Mouse (Mus musculus) heart, embryonic 12.5 days (tissue): ENCODE data around the gene Sub1. TPM values are rescaled to one million over a fixed set of nuclear protein-coding genes. Genes with fewer than 3 reads are reported as not detected.

ENCODE experiments used
- ATAC-seq: fragments of 200-750 bp; cut with Nextera tagmentation; 2 replicates; pipeline ENCODE4 v1.8.0; 2017; ENCODE audit warnings: moderate TSS enrichment, moderate library complexity; ENCODE audit not compliant: insufficient number of reproducible peaks, low FRiP score
- H3K27ac ChIP-seq: fragments of 300-500 bp; sonication (generic); 2 replicates; pipeline ENCODE4 v1.5.1; 2016; ENCODE audit warnings: mild to moderate bottlenecking, moderate library complexity; ENCODE audit not compliant: poor library complexity, severe bottlenecking
- H3K27me3 ChIP-seq: fragments of 300-500 bp; sonication (generic); replicated peaks from 2 replicates; pipeline ENCODE4 v1.6.1; 2016; ENCODE audit warnings: mild to moderate bottlenecking, moderate library complexity
- H3K36me3 ChIP-seq: fragments of 300-500 bp; sonication (generic); 2 replicates; pipeline ENCODE4 v1.6.1; 2016; ENCODE audit warnings: mild to moderate bottlenecking, moderate library complexity
- H3K4me1 ChIP-seq: fragments of 300-500 bp; sonication (generic); replicated peaks from 2 replicates; pipeline ENCODE4 v1.6.1; 2016; ENCODE audit warnings: mild to moderate bottlenecking
- H3K4me2 ChIP-seq: fragments of 300-500 bp; sonication (generic); 2 replicates; pipeline ENCODE4 v1.6.1; 2016; ENCODE audit warnings: mild to moderate bottlenecking, moderate library complexity
- H3K4me3 ChIP-seq: fragments of 300-500 bp; sonication (generic); 2 replicates; pipeline ENCODE4 v1.5.1; 2016; ENCODE audit warnings: mild to moderate bottlenecking
- H3K9ac ChIP-seq: fragments of 300-500 bp; sonication (generic); 2 replicates; pipeline ENCODE4 v1.6.1; 2016; ENCODE audit warnings: mild to moderate bottlenecking, moderate library complexity
- H3K9me3 ChIP-seq: fragments of 300-500 bp; sonication (generic); replicated peaks from 2 replicates; pipeline ENCODE4 v1.6.1; 2016; ENCODE audit warnings: mild to moderate bottlenecking, moderate library complexity
- WGBS: fragments of 180-500 bp; shearing (Covaris S2); methylation state at CpG from one replicate; pipeline ENCODE4 v1.1.7; 2016; 5-methylcytosine and 5-hydroxymethylcytosine counted together
- polyA plus RNA-seq: library from polyadenylated mRNA; unstranded; fragments of >200 nt; fragmentation: Nextera tagmentation; extraction: Ambion mirVana; gene quantifications from 2 replicates; pipeline ENCODE4 v1.2.1, GENCODE M21; 2016

Gene Sub1
- 596 and 625 TPM in 2 replicates for polyA plus RNA-seq

DNA sequence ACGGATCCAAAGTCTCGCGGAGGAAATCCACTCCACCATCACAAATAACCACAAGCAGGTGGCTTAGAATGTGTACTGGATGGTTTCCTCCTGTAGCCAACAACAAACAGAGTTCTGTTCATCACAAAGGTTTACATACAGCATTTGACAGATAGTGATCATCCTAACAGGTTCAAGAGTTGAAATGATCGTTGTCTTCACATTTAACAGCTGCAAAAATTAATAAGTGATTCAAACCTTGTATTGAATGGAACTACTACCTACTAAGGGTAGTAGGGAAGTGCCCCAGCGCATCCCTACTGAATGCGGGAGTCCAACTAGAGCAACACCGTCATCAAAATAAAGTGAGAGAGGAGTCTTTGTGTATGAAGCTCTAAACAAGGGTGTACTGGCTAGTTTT is at the start of gene Sub1:
TSS of gene Sub1 (minus strand) at position 101 of the 400 bp plus-strand sequence.
- Histone ChIP-seq H3K36me3 (peaks cover 15% of the 10 kb centered on the region), H3K27ac (peak within 1 kb of the TSS; percentile 85; the same call in 1 of the 2 replicates), H3K4me2 (peak within 1 kb of the TSS; percentile 94), H3K4me3 (peak within 1 kb of the TSS; percentile 97), H3K4me1 (peaks cover 13% of the 10 kb centered on the region), H3K27me3 (no peaks in the 10 kb centered on the region), H3K9ac (peak within 1 kb of the TSS; percentile 99), H3K9me3 (no peaks in the 10 kb centered on the region)
- WGBS, result 84% methylated on average over 7 of the region's 7 CpGs
- ATAC-seq, result no peak

DNA sequence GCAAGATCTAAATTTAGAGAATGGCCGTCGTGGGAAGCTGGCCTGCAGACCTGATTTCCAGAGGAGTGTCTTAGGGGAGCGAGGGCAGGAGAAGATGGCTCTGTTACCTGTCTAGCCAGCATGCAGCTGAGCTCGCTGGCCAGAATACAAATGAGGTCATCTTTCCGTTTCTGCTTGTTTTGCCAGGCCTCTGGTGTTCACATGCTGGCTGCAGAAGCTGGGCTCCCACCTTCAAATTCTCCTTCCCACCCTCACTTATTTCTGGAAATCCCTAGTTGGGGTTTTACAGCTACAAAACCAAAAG is 43.6 kb upstream of the Sub1 start:
- no peak overlapping the region for H3K4me2 ChIP-seq
- H3K27ac ChIP-seq, result no peak overlapping the region

DNA sequence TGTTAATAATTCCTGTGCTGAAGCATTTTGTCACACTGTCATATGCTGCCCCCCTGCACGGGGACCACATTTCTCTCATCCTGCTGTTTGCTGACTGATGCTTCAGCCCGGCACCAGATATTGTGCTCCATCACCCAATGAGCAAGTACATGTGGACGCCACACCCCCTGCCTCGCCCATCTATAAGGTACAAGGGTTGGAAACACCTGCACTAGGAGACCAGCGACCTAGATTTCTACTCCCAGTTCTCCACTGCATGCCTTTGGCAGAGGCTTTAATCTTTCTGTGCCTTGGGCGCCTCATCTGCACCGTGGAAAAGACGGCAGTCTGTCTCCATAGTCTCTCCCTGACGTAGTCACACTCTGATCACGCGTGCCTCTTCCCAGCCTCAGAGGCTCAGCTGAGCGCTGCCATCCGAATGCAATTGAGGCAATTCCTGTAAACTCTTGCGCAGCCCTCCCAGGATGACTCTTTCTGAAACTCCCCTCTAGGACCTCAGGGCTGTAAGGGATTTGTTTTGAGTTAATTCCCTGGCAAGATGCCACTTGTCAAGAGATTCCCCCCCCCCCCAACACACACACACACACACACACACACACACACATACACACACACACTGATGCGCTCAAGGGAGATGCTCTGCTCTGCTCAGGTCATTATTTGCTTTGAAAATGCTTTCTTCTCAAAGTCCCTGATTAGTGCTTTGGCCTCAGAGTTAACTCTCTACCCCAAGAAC is 43.1 kb upstream of the Sub1 start:
- Histone ChIP-seq H3K27me3 (no peaks in the 10 kb centered on the region), H3K9me3 (no peaks in the 10 kb centered on the region), H3K27ac (no peak overlapping the region), H3K9ac (no peak overlapping the region), H3K4me3 (no peak overlapping the region), H3K36me3 (no peaks in the 10 kb centered on the region), H3K4me2 (no peak overlapping the region), H3K4me1 (peaks cover 14% of the 10 kb centered on the region)
- 0 out of 2 replicates have a peak, but pooled peaks have one; percentile 40 for ATAC-seq
- 68% methylated on average over 15 of the region's 15 CpGs for WGBS

More for the DNA sequence above, 43.6 kb upstream of the Sub1 start:
- Histone ChIP-seq H3K36me3 (no peaks in the 10 kb centered on the region), H3K4me3 (no peak overlapping the region), H3K27me3 (no peaks in the 10 kb centered on the region), H3K4me1 (peaks cover 14% of the 10 kb centered on the region), H3K9me3 (no peaks in the 10 kb centered on the region), H3K9ac (no peak overlapping the region)
- WGBS, result 27% methylated on average over 5 of the region's 5 CpGs
- ATAC-seq, result no peak

DNA sequence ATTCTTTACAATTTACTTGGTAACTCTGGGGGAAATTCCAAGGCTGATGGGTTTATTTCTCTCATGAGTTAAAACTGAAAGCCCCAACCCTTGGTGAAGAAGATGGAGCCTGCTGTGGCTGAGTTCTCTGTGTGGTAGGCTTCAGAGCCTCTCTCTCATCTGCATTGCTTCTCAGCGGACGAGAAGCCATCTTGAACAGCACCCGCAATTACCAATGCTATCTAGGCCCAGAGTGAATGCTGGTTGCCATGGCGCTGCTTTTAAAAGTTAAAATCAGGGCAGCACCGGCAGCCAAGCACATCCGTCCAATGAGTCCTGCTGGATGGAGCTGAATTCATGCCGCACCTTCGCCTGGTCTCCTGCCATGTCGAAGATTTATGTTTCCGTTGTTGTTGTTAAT is 42.5 kb upstream of the Sub1 start:
- H3K9me3 ChIP-seq, result no peaks in the 10 kb centered on the region
- H3K27me3 ChIP-seq, result no peaks in the 10 kb centered on the region
- no peak overlapping the region for H3K4me2 ChIP-seq
- 84% methylated on average over 10 of the region's 10 CpGs for WGBS
- H3K4me3 ChIP-seq, result no peak overlapping the region
- peaks cover 18% of the 10 kb centered on the region for H3K4me1 ChIP-seq
- H3K9ac ChIP-seq, result no peak overlapping the region
- no peaks in the 10 kb centered on the region for H3K36me3 ChIP-seq
- no peak for ATAC-seq
- no peak overlapping the region for H3K27ac ChIP-seq

DNA sequence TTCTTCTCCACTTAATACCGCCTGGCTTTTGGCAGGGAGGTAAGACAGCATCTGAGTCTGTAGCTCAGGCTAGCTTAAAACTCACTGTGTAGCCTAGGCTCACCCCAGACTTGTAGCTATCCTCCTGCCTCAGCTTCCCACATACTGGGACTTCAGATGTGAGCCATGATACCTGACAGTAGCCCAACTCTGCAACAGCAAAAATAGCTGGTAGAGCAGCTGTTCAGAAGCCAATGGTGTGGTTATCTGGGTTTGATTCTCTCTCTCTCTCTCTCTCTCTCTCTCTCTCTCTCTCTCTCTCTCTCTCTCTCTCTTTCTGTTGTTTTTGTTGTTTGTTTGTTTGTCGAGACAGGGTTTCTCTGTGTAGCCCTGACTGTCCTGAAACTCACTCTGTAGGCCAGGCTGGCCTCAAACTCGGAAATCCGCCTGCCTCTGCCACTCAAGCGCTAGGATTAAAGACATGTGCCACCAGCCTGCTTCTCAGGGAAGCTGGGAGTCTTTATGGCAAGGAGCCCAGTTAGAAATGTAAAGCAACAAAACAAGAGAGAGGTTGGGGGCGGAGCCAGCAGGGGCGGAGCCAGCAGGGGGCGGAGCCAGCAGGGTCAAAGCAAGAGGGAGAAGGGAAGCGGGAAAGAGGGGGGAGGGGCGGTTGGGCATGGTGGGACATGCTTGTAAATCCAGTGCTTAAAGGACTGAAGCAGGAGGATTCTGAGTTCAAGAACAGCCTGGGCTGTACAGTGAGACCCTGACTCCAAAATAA is 41.3 kb upstream of the Sub1 start:
- WGBS, result 63% methylated on average over 10 of the region's 10 CpGs
- H3K9ac ChIP-seq, result no peak overlapping the region
- no peaks in the 10 kb centered on the region for H3K36me3 ChIP-seq
- H3K4me1 ChIP-seq, result peaks cover 19% of the 10 kb centered on the region
- H3K27ac ChIP-seq, result no peak overlapping the region
- no peak overlapping the region for H3K4me2 ChIP-seq
- no peak overlapping the region for H3K4me3 ChIP-seq
- no peaks in the 10 kb centered on the region for H3K27me3 ChIP-seq
- no peaks in the 10 kb centered on the region for H3K9me3 ChIP-seq
- ATAC-seq, result no peak

DNA sequence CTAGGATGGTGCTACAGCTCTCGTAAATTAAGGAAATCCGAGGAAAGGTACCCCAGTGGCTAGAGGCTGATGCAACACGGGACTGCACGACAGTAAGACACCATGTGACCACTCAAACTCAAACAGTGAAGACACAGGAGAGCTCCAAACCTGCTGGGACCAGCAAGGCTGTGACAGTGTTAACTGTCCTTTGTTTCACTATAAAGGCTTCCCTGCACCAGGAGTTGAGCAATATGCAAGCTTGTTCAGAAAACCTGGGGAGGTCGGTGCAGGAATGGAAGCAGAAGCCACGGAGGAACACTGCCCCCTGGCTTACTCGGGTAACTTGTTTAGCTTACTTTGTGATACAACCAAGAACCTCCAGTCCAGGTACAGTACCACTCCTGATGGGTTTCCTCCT is 40.4 kb upstream of the Sub1 start:
- Histone ChIP-seq H3K27ac (no peak overlapping the region), H3K4me3 (no peak overlapping the region), H3K9me3 (no peaks in the 10 kb centered on the region), H3K4me2 (no peak overlapping the region), H3K27me3 (no peaks in the 10 kb centered on the region), H3K9ac (no peak overlapping the region), H3K4me1 (peaks cover 19% of the 10 kb centered on the region), H3K36me3 (no peaks in the 10 kb centered on the region)
- ATAC-seq, result no peak; the same call in 1 of the 2 replicates
- 54% methylated on average over 7 of the region's 7 CpGs for WGBS

DNA sequence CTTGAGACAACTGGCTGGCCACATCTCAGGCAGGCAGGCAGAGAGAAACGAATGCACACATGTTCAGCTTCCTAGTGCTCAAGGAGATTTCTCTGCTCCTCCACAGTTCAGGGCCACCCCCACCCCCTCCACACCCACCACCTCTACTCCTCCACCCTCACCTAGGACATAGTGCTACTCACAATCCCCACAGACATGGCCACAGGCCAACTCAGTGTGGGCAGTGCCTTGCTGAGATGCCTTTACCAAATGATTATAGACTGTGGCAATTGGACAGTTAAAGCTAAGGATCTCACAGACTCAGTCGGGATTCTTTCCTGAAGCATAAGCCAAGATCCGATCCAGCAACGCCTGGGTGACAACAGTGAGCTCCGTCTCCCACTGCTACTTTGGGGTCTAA is 39.9 kb upstream of the Sub1 start:
- no peak overlapping the region for H3K4me3 ChIP-seq
- H3K9ac ChIP-seq, result no peak overlapping the region
- peaks cover 19% of the 10 kb centered on the region for H3K4me1 ChIP-seq
- no peak overlapping the region for H3K27ac ChIP-seq
- H3K4me2 ChIP-seq, result no peak overlapping the region
- no peaks in the 10 kb centered on the region for H3K27me3 ChIP-seq
- no peaks in the 10 kb centered on the region for H3K36me3 ChIP-seq
- no peak for ATAC-seq
- WGBS, result 66% methylated on average over 5 of the region's 5 CpGs
- no peaks in the 10 kb centered on the region for H3K9me3 ChIP-seq

DNA sequence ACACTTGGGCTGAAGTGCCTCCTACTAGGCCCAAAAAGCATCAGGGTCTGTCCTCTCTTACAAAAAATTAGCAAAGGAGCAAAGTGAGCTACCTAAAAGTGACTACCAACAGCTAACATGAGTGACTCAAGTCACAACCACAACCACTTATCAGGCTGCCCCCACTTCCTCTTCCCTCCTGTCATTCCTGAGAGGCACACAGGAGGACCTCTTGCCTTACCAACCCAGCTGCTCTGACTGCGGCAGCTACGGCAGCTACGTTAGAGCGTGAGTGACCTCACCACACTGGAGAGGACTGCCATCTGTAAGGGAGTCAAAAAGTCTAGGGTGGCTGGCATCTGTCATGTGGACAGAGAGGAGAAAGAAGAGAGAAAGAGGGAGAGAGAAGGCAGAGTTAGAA is 37.5 kb upstream of the Sub1 start:
- H3K4me3 ChIP-seq, result no peak overlapping the region
- H3K9me3 ChIP-seq, result no peaks in the 10 kb centered on the region
- H3K4me1 ChIP-seq, result 0 out of 2 replicates have a peak, but pooled peaks cover 6% of the 10 kb centered on the region
- no peak for ATAC-seq
- no peaks in the 10 kb centered on the region for H3K27me3 ChIP-seq
- no peak overlapping the region for H3K9ac ChIP-seq
- H3K4me2 ChIP-seq, result no peak overlapping the region
- WGBS, result 43% methylated on average over 4 of the region's 4 CpGs
- no peak overlapping the region for H3K27ac ChIP-seq
- H3K36me3 ChIP-seq, result no peaks in the 10 kb centered on the region

DNA sequence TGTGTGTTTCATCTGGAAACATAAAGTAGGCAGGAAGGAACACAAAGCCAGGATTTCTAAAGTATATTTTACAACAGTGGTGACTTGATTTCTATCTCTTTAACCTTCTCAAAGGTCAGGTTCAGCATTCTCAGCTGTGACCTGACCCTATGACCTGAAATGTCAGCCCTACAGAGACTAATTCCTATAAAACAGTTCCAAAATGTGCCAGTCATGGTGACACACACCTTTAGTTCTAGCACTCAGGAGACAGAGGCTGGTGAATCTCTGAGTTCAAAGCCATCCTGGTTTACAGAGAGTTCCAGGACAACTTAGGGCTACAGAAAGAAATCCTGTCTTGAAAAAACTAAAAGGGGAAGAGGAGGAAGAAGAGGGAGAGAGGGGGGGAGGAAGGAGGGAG is 36.4 kb upstream of the Sub1 start:
- H3K4me1 ChIP-seq, result 0 out of 2 replicates have a peak, but pooled peaks cover 6% of the 10 kb centered on the region
- H3K36me3 ChIP-seq, result no peaks in the 10 kb centered on the region
- no peak overlapping the region for H3K9ac ChIP-seq
- no peak overlapping the region for H3K27ac ChIP-seq
- H3K9me3 ChIP-seq, result 0 out of 2 replicates have a peak, but pooled peaks cover 7% of the 10 kb centered on the region
- H3K4me2 ChIP-seq, result no peak overlapping the region
- H3K4me3 ChIP-seq, result no peak overlapping the region
- no peak for ATAC-seq
- no peaks in the 10 kb centered on the region for H3K27me3 ChIP-seq

DNA sequence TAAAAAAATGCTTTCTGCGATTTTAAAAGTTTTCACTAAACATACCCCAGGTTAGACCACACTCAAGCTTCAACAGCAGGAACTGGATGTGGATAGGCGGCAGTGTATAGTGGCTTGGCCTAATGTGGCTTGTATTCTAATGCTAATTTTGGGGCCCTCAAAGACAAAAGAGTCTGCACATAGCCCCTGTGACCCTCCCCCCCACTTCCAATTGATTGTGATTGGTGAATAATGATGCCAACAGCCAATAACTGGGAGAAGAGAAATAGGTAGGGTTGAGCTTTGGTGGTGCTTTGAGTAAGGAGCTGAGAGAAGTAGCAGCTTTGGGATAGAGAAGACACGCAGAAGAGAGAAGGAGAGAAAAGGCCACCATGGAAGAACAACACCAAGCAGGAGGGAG is 35.7 kb upstream of the Sub1 start:
- Histone ChIP-seq H3K9me3 (0 out of 2 replicates have a peak, but pooled peaks cover 7% of the 10 kb centered on the region), H3K4me2 (no peak overlapping the region), H3K36me3 (no peaks in the 10 kb centered on the region), H3K4me3 (no peak overlapping the region), H3K27me3 (no peaks in the 10 kb centered on the region), H3K27ac (no peak overlapping the region), H3K9ac (no peak overlapping the region), H3K4me1 (0 out of 2 replicates have a peak, but pooled peaks cover 6% of the 10 kb centered on the region)
- ATAC-seq, result no peak
- 82% methylated on average over 3 of the region's 3 CpGs for WGBS

DNA sequence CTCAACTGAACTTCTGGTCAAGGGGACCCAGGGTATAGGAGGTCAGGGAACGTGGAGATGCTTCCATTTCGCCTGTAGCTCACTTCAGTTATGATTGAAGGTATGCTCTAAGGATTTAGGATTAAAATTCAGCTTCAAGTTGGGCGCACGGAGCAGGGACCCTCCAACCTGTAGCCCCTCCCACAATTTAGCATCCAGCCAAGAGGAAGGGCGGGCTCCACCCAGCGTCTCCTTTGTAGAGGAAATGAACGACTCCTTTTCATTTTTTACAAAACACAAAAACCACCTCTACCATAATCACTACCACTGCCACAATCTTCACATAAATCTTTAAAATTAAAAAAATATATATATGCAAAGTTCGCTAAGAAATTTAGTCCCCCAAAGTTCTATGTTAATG is 35.1 kb upstream of the Sub1 start:
- H3K9me3 ChIP-seq, result 0 out of 2 replicates have a peak, but pooled peaks cover 7% of the 10 kb centered on the region
- no peak overlapping the region for H3K4me2 ChIP-seq
- no peak for ATAC-seq
- no peak overlapping the region for H3K4me3 ChIP-seq
- no peaks in the 10 kb centered on the region for H3K36me3 ChIP-seq
- 0 out of 2 replicates have a peak, but pooled peaks cover 6% of the 10 kb centered on the region for H3K4me1 ChIP-seq
- WGBS, result 80% methylated on average over 8 of the region's 8 CpGs
- no peak overlapping the region for H3K9ac ChIP-seq
- H3K27me3 ChIP-seq, result no peaks in the 10 kb centered on the region
- H3K27ac ChIP-seq, result no peak overlapping the region
